Mouse (Mus musculus): Measurements from ENCODE around the gene Slx1b. TPM values are rescaled to one million over a fixed set of nuclear protein-coding genes. Genes with fewer than 3 reads are reported as not detected.
"Not testable (repeated sequence)": the region's sequence is repeated elsewhere in the genome, so short reads cannot be mapped to it uniquely, and the experiment has no call there.

Slx1b gene
- total RNA-seq, 2 experiments from 2014 or later, result 1.9 to 2.8 TPM

- no peak for DNase-seq (ENCODE audit: low spot score)
Observed at GRCm38 (mm10) chr7:126702861-126703756, 7.5 kb upstream of the Slx1b start.

- DNase-seq (ENCODE audit: low spot score), result no peak
Observed at GRCm38 (mm10) chr7:126702358-126702757, 6.8 kb upstream of the Slx1b start.

DNA sequence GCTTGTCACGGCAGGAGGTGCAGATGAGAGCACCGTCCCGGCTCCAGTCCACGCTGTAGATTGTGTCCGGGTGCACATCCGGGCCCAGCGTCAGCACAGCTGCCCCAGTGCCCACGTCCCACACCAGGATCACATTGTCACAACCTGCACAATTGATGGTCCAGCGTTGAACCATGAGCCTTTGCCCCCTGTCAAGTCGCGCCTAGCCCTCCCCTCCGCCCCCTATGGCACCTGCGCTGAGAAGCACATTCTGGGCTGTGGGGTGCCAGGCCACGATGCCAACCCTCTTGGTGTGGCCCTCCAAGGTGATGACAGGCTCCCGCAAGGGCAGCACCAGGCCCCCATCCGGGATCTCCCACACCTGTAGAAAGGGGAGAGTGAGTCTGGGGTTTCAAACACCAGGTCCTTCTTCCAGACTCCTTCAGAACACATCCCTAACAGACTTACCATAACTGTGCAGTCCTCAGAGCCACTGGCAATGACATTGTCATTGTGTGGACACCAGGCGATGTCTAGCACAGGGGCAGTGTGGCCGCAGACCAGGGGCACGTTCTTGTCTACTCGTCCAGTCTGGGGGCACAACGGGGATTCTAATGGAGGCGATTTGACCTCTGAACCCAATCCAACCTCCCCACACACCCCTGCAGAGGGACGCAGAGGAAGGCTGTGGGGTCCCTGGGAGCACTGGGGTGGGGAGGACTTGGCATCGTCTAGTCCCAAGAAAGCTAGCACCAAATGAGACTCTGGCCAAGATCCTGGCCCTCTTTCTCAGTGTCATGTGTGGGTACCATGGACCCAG lies 6.2 kb upstream of the Slx1b start:
- no peak for DNase-seq (ENCODE audit: low spot score)

DNA sequence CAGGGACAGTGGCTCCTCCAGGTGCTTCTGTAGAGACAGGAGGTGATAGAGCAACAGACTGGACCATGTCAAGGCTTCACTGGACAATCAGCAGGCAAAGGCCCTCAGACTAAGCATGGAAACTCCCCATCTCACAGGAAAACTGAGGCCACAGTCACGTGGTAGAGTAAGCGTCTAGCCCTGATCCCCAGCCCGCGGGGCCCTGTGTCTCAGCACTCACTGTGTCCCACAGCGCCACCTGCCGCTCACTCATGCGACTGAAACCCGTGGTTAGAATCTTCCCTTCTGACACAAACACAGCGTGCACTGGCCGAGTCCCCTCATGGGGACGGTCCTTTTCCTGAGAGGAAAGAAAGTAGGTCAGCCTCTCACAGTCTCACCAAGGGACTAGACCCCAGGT lies 5.5 kb upstream of the Slx1b start:
- DNase-seq (ENCODE audit: low spot score), result peak; percentile 87

DNA sequence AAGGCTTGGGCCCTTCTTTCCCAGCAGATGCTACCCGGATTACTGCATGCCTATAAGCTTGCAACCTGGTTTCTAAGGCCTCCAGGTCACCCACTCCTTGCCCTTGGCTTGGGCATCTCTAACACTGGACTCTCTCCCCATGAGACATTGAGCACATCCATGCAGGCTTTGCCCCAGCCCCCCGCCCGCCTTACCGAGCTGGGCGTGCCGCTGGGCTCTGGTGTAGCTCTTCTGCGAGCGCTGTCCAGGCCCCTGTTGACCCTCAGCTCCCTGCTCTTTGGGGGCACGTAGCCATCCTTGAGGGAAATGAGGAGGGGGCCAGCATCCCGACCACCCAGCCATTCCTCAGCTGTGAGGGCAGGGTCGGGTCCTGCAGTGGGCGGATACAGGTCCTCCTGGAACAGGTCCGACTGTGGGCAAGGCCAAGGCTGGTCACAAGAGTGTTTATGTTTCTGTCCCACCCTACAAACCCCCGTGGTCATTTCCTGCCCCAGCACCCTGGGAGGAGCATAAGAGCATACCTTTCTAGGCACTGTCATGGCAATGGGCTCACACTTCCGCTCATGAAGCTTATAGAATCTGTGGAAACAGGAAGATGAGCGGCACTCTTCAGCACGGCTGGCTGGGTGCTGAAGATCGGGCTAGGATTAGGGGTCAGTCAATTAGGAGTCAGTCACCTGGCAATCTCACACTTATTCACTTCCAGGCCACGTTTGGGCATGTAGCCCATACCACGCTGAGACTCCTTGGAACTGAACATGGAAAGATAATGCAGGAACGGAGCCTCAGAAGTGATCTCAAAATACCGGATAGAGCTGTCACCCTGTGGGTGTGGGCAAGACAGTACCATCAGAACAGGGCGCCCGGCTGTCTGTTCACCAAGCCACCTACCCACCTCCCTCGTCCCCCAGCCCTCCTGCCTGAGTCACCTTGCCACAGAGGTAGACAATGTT lies 4.8 kb upstream of the Slx1b start:
- no peak for DNase-seq (ENCODE audit: low spot score)

GRCm38 (mm10) chr7:126697838-126698237 lies 2.3 kb upstream of the Slx1b start:
- DNase-seq (ENCODE audit: low spot score), result no peak

DNA sequence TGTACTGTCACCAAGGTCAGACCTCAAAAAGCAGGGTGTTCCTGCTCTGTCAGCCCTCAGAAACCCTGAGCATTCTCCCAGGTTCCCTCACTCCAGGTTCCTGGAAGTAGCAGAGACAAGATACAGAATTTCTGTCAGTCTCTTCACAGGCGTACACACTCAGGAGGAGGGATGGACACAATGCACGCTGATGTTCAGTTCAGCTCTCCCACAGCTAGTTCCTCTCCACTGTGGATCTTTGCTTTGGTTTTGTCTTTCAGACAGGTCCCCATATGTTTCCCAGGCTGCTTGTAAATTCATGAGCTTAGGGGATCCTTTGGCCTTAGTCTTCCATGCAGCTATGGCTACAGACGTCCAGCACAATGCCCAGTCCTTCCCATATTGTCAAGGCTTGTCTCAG lies 1.3 kb upstream of the Slx1b start:
- DNase-seq (ENCODE audit: low spot score), result no peak

DNA sequence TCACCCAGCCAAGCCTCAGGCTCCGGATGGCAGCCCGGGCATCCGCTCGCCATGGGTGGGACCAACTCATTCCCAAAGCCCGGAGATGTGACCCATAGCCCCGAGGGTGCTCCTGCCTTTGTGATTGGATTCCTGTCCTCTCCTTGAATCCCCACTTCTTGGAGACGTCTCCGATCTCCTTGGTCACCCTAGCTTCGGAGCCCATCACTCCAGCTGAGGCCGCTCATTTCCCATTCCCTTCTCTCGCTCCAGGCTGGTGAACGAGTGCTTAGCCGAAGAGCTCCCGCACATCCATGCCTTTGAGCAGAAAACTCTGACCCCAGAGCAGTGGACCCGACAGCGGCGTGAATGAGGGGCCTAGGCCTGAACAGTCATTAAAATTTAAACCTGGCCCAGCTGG lies 719 bp upstream of the Slx1b start:
- no peak for DNase-seq (ENCODE audit: low spot score)

DNA sequence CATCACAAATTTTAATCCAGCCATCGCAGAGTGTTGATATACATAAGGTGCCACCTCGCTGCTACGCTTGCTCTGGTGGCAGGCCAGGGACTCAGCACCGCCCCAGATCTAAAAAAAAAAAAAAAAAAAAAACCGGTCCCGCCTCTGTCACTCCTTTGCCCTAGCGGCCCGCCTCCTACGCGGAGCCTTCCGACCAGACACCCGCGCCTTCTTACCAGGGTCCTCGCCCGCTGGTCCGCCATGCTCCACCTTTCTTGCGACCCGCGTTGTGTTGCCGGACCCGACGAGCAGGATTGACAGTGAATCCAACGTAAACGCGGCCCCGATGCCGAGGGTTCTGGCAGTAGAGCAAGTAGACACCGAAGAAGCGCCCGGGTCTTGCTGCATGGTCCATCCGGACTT lies 373 bp downstream of the Slx1b start, which contains the start of gene Bola2:
Bola2 (plus strand) TSS at position 192 of the 402 bp plus-strand sequence.
- peak; percentile 67 for DNase-seq (ENCODE audit: low spot score)

DNA sequence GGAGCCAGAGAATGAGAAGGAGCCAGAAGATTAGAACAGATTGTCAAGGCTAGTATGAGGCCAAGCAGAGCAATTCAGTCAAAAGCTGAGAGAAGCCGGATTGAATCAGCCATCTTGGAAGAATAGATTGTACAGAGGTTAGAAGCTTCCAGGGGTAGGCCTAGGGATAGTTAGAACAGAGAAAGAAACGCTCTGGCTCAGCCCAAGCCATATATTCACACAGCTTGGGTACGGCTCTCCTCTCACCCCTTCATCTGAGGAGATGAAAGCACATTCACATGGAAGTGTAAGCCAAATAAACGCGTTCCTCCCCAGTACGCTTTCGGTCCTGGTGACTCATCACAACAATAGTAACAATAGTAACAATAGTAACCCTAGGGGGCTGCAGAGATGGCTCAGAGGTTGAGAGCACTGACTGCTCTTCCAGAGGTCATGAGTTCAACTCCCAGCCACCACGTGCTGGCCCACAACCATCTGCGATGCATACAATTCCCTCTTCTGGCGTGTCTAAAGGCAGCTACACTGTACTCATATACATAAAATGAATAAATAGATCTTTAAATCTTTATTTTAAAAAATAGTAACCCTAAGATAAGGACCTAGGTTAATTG lies 1.0 kb downstream of the Slx1b start:
- DNase-seq (ENCODE audit: low spot score), result no peak

DNA sequence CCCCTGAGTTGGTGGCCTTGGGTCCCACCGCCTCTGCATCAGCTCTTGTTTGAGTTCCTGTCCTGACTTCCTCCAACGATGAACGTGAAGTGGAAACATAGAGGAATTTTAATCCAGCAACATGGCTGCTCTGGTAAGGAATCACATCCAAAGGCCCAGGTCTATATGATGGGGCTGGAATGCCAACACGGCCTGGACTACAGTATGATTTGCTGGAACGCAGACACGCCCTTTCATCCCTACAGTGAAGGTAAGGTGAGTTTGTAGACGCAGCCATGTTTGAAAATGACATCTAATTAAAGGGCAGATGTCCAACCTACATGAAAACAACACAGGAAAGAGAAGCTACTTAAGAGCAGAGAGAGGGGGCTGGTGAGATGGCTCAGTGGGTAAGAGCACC lies 1.8 kb downstream of the Slx1b start:
- no peak for DNase-seq (ENCODE audit: low spot score)

DNA sequence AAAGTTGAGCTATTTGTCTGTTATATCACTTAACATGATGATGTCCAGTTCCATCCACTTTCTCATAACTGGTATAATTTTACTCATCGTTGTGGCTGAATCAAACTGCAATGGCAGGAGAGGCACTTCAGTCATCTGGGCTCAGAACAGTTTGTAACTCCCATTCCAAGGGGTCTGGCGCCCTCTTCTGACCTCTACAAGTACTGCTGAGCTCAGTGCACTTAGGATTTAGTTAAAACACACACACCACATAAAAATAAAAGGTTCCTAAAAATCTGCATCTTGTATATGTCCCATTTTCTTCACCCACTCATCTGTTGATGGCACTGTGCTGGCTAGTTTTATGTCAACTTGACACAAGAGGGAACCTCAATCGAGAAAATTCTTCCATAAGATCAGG lies 2.3 kb downstream of the Slx1b start:
- DNase-seq (ENCODE audit: low spot score), result peak; percentile 88

DNA sequence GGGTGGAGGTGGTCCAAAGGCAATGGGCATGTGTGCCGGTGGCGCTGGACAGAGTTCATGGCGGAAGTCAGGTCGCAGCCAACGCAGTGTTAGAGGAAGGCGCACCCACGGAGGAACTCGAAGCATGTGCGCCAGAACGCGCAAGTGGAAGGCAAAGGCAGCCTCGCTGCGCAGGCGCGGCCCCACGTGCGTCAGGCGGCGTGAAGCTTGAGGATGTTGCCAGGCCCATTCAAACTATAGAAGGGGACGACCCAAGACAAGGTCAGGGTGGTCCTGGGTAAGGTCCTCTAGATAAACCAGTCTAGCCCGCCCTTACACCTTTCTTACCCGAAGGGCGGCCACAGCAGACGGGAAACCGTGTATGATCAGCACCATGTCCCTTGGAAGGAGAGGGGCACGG lies 3.2 kb downstream of the Slx1b start:
- DNase-seq (ENCODE audit: low spot score), result no peak

GRCm38 (mm10) chr7:126691676-126692075 lies 3.9 kb downstream of the Slx1b start:
- no peak for DNase-seq (ENCODE audit: low spot score)

GRCm38 (mm10) chr7:126690737-126691136 lies 4.8 kb downstream of the Slx1b start:
- no peak for DNase-seq (ENCODE audit: low spot score)

- DNase-seq (ENCODE audit: low spot score), result no peak
Observed at GRCm38 (mm10) chr7:126689021-126689420, 6.6 kb downstream of the Slx1b start.

DNA sequence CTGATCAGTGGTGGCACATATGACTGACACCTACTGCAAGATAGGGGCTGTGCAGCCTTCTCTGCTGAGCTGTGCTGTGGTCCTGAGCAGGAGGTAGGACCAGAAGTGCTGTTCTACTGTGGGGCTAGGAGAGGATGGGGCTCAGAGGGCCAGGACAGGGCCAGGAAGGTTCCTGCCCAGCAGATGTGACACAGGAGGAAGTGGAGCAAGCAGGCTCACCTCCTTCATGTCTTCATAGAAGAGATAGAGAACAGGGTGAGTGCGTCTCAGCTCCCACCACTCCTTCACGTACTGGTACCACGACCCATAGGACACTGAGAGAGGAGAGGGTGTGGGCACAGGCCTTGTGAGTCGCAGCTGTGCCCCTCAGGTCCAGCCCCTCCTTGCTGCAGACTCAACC lies 7.4 kb downstream of the Slx1b start:
- not testable (repeated sequence) for DNase-seq (ENCODE audit: low spot score)

GRCm38 (mm10) chr7:126681221-126681620 lies 14.4 kb downstream of the Slx1b start:
- DNase-seq (ENCODE audit: low spot score), result no peak

DNA sequence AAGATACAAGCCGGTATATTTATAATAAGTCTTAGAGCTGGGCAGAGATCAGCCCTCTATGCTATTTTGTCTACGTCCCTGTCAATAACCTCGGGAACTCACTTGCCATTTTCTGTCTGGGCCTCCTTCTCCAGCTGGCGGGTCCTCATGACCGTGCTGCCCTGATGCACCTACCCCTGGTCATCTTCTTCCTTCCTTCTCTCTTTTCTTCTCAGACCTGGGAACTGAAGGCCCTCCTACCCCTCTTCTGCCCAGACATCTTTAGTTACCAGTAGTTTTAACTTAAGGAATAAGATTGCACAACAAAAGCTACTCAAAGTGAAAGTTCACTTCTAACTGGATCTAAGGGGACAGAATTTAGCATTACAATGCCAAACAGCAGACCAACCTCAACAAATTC lies 15.9 kb downstream of the Slx1b start:
- no peak for DNase-seq (ENCODE audit: low spot score)

DNA sequence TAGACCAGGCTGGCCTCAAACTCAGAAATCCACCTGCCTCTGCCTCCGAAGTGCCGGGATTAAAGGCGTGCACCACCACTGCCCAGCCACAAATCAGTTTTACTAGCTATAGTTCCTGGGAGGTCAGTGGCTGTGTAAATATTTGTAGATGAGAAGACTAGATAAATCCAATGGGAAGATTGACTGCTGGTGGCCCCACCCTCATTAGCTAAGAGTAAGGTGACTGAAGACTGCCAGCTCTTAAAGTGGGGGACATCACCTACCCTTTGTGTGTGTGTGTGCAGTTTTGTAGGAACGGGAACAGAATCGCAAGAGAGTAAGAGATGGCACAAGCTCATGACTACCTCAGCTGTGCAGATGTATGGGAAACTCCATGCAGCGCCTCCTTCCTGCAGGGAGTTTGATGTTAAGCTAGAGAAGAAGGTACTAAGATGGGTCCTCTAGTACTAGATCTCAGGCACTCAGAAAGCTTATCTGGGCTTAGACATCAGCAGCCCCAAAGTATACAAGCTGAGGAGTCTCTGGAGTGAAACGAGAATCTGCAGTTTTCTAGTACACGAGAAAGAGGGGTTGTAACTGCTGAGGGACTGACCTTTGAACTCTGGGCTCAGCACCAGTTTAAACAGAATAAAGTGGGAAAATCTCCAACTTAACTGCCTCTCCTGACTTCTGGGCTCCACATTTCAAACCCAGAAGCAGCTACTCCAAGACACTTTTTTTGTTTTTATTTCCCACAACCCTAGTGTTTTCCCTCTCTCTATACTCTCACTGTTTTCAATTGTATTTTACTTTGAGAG lies 16.8 kb downstream of the Slx1b start:
- no peak for DNase-seq (ENCODE audit: low spot score)
